Mouse (Mus musculus) right cerebral cortex, postnatal 10 days (tissue): ENCODE data around the gene Csmd2.
A peak's percentile ranks its signal among the peaks of the same experiment; 100 is the strongest.

Experiments
- DNase-seq, 2 experiments: peaks; one replicate each; pipeline ENCODE4 v3.0.0; 2021; ENCODE audit warnings: low spot score in 2 of 2

The Csmd2 gene

GRCm38 (mm10) chr4:127987784-127988455 is at the start of gene Csmd2:
TSS of gene Csmd2 (plus strand) at chr4:127987857.
- peak; percentile 85 to 89 for DNase-seq

- no peak for DNase-seq
These were observed 40.0 kb upstream of the Csmd2 start for GRCm38 (mm10) chr4:127947696-127948095.

- DNase-seq = no peak
These were observed 34.5 kb upstream of the Csmd2 start for GRCm38 (mm10) chr4:127953006-127953710.

- no peak for DNase-seq
These were observed 18.6 kb upstream of the Csmd2 start for GRCm38 (mm10) chr4:127969101-127969500.

- no peak for DNase-seq
These were observed 17.6 kb upstream of the Csmd2 start for GRCm38 (mm10) chr4:127970018-127970421.

- DNase-seq = no peak
These were observed 16.5 kb upstream of the Csmd2 start, which contains the start of gene CK137956 for GRCm38 (mm10) chr4:127970901-127971868. TSS of gene CK137956 (minus strand) at chr4:127970951.

GRCm38 (mm10) chr4:127972976-127973375 is 14.7 kb upstream of the Csmd2 start:
- DNase-seq = no peak

GRCm38 (mm10) chr4:127981125-127981524 is 6.5 kb upstream of the Csmd2 start:
- DNase-seq = no peak

GRCm38 (mm10) chr4:127984426-127984825 is 3.2 kb upstream of the Csmd2 start:
- no peak for DNase-seq

- peak; percentile 88 for DNase-seq
These were observed 1.8 kb upstream of the Csmd2 start for GRCm38 (mm10) chr4:127985874-127986273.

- DNase-seq = peak; percentile 68 to 71
These were observed 1.1 kb upstream of the Csmd2 start for GRCm38 (mm10) chr4:127986491-127987075.

- peak; percentile 63 to 72 for DNase-seq
These were observed 387 bp upstream of the Csmd2 start for GRCm38 (mm10) chr4:127987270-127987669.

GRCm38 (mm10) chr4:127988526-127989180 is 996 bp downstream of the Csmd2 start:
- DNase-seq = peak; percentile 48 to 50

- peak; percentile 76 to 83 for DNase-seq
These were observed 1.8 kb downstream of the Csmd2 start for GRCm38 (mm10) chr4:127989347-127989995.

GRCm38 (mm10) chr4:127999281-127999680 is 11.6 kb downstream of the Csmd2 start:
- DNase-seq = no peak

- DNase-seq = peak; percentile 54 to 68
These were observed 15.0 kb downstream of the Csmd2 start for GRCm38 (mm10) chr4:128002638-128003101.

- DNase-seq = no peak
These were observed 17.3 kb downstream of the Csmd2 start for GRCm38 (mm10) chr4:128004797-128005452.

GRCm38 (mm10) chr4:128019465-128019864 is 31.8 kb downstream of the Csmd2 start:
- DNase-seq = peak; percentile 60 to 64

- no peak for DNase-seq
These were observed 40.6 kb downstream of the Csmd2 start for GRCm38 (mm10) chr4:128028294-128028693.

GRCm38 (mm10) chr4:128041901-128042300 is 54.2 kb downstream of the Csmd2 start:
- DNase-seq = no peak
